In genomic region chr14:31089918-31090317, GRCm38 (mm10) we compare ENCODE assay signal across 13 mouse cellular contexts.
"Had no signal": no experiment of that assay in that cellular context is flagged by ENCODE, and none has a peak within 500 bp of the region (broad histone marks: within the 10 kb centered on the region; RNA-seq: fewer than 3 reads in every experiment).

No protein-coding gene starts in this region.

- H3K27me3 ChIP-seq: limb, embryonic 12.5 days; liver, embryonic 13.5 days; lung, embryonic 15.5 days; midbrain, embryonic 12.5 days; neural tube, embryonic 15.5 days had no signal

- ATAC-seq: liver, postnatal 0 days; midbrain, embryonic 16.5 days had no signal

- H3K4me3 ChIP-seq: limb, embryonic 12.5 days; liver, embryonic 13.5 days; lung, embryonic 15.5 days; midbrain, embryonic 12.5 days; neural tube, embryonic 15.5 days had no signal

- DNase-seq: kidney, postnatal 10 days; layer of hippocampus, adult 9-11 months; layer of hippocampus, postnatal 36 days; liver; liver, embryonic 13.5 days; liver, postnatal 0 days; thymus, adult 18-20 months; thymus, postnatal 14 days had no signal

- H3K4me2 ChIP-seq: limb, embryonic 12.5 days; liver, embryonic 13.5 days; lung, embryonic 15.5 days; midbrain, embryonic 12.5 days; neural tube, embryonic 15.5 days had no signal
